Mouse (Mus musculus): ENCODE results near the gene Rpl15. TPM values are rescaled to one million over a fixed set of nuclear protein-coding genes. Genes with fewer than 3 reads are reported as not detected.
A peak's percentile ranks its signal among the peaks of the same experiment; 100 is the strongest.
"Not testable (repeated sequence)": the region's sequence is repeated elsewhere in the genome, so short reads cannot be mapped to it uniquely, and the experiment has no call there.

The Rpl15 gene
- total RNA-seq, 2 experiments from 2014 or later: 381 to 393 TPM

GRCm38 (mm10) chr14:18263427-18263826 lies 7.8 kb downstream of the Rpl15 start:
- intact Hi-C loops (cut with DNase I): loop anchor here (1.0 kb wide), 1 partner anchor 18 kb away; no protein-coding TSS in a partner anchor
- DNase-seq (ENCODE audit: low spot score in 2 of 2): peak; percentile 53 to 65

GRCm38 (mm10) chr14:18261203-18261602 lies 10.0 kb downstream of the Rpl15 start:
- no peak for DNase-seq (ENCODE audit: low spot score in 2 of 2)
- intact Hi-C loops (cut with DNase I): no loop called here

- intact Hi-C loops (cut with DNase I): no loop called here
- DNase-seq (ENCODE audit: low spot score in 2 of 2): no peak
Observed at GRCm38 (mm10) chr14:18242638-18243130, 28.5 kb downstream of the Rpl15 start.

GRCm38 (mm10) chr14:18241786-18242185 lies 29.4 kb downstream of the Rpl15 start:
- DNase-seq (ENCODE audit: low spot score in 2 of 2): no peak
- intact Hi-C loops (cut with DNase I): no loop called here

- DNase-seq (ENCODE audit: low spot score in 2 of 2): no peak
- intact Hi-C loops (cut with DNase I): no loop called here
Observed at GRCm38 (mm10) chr14:18240132-18240531, 31.1 kb downstream of the Rpl15 start.

- peak; percentile 94 to 98 for DNase-seq (ENCODE audit: low spot score in 2 of 2)
- intact Hi-C loops (cut with DNase I): loop anchor here (1.0 kb wide), 1 partner anchor 32 kb away; the partner anchor contains the start of genes Nkiras1 and Rpl15
Observed at GRCm38 (mm10) chr14:18238750-18239731, 32.1 kb downstream of the Rpl15 start, which contains the start of gene Nr1d2. Gene Nr1d2, minus strand, starts transcription at chr14:18239127.

GRCm38 (mm10) chr14:18238131-18238749 lies 33.0 kb downstream of the Rpl15 start:
- intact Hi-C loops (cut with DNase I): no loop called here
- DNase-seq (ENCODE audit: low spot score in 2 of 2): peak; percentile 97 to 99

GRCm38 (mm10) chr14:18237381-18237780 lies 33.8 kb downstream of the Rpl15 start:
- no peak for DNase-seq (ENCODE audit: low spot score in 2 of 2)
- intact Hi-C loops (cut with DNase I): no loop called here

- intact Hi-C loops (cut with DNase I); DNase-seq (ENCODE audit: low spot score in 2 of 2): not testable (repeated sequence)
Observed at GRCm38 (mm10) chr14:18236496-18237235, 34.5 kb downstream of the Rpl15 start.

- intact Hi-C loops (cut with DNase I): no loop called here
- peak in 1 of 2 experiments; percentile 30 for DNase-seq (ENCODE audit: low spot score in 2 of 2)
Observed at GRCm38 (mm10) chr14:18233981-18234960, 36.9 kb downstream of the Rpl15 start.

GRCm38 (mm10) chr14:18233076-18233475 lies 38.1 kb downstream of the Rpl15 start:
- intact Hi-C loops (cut with DNase I): no loop called here

GRCm38 (mm10) chr14:18231866-18232265 lies 39.3 kb downstream of the Rpl15 start:
- intact Hi-C loops (cut with DNase I); DNase-seq (ENCODE audit: low spot score in 2 of 2): not testable (repeated sequence)

More at GRCm38 (mm10) chr14:18233076-18233475, 38.1 kb downstream of the Rpl15 start:
- no peak for DNase-seq (ENCODE audit: low spot score in 2 of 2)

GRCm38 (mm10) chr14:18229751-18230150 lies 41.4 kb downstream of the Rpl15 start:
- DNase-seq (ENCODE audit: low spot score in 2 of 2); intact Hi-C loops (cut with DNase I): not testable (repeated sequence)

- intact Hi-C loops (cut with DNase I); DNase-seq (ENCODE audit: low spot score in 2 of 2): not testable (repeated sequence)
Observed at GRCm38 (mm10) chr14:18226181-18226580, 45.0 kb downstream of the Rpl15 start.

- intact Hi-C loops (cut with DNase I); DNase-seq (ENCODE audit: low spot score in 2 of 2): not testable (repeated sequence)
Observed at GRCm38 (mm10) chr14:18225431-18225830, 45.8 kb downstream of the Rpl15 start.

GRCm38 (mm10) chr14:18221977-18222376 lies 49.2 kb downstream of the Rpl15 start:
- peak in 1 of 2 experiments; percentile 62 for DNase-seq (ENCODE audit: low spot score in 2 of 2)
- intact Hi-C loops (cut with DNase I): loop anchor here (5.0 kb wide), 1 partner anchor 50 kb away; the partner anchor contains the start of genes Nkiras1 and Rpl15
